Mouse (Mus musculus) hindbrain, embryonic 13.5 days (tissue): ENCODE results near the gene Galnt10. TPM values are rescaled to one million over a fixed set of nuclear protein-coding genes. Genes with fewer than 3 reads are reported as not detected.
"Not testable (repeated sequence)": the region's sequence is repeated elsewhere in the genome, so short reads cannot be mapped to it uniquely, and the experiment has no call there.

Source experiments
- ATAC-seq: fragments of 200-750 bp; cut with Nextera tagmentation; 2 replicates; pipeline ENCODE4 v1.8.0; 2017; ENCODE audit warnings: moderate TSS enrichment; ENCODE audit not compliant: low FRiP score
- H3K27ac ChIP-seq: fragments of 300-500 bp; sonication (generic); 2 replicates; pipeline ENCODE4 v1.5.1; 2015; ENCODE audit warnings: inconsistent platforms, mild to moderate bottlenecking, moderate library complexity
- H3K27me3 ChIP-seq: fragments of 300-500 bp; sonication (generic); 2 replicates; pipeline ENCODE4 v1.6.1; 2015; ENCODE audit warnings: mild to moderate bottlenecking, inconsistent platforms
- H3K36me3 ChIP-seq: fragments of 300-500 bp; sonication (generic); 2 replicates; pipeline ENCODE4 v1.6.1; 2015; ENCODE audit warnings: mild to moderate bottlenecking, inconsistent platforms
- H3K4me1 ChIP-seq: fragments of 300-500 bp; sonication (generic); replicated peaks from 2 replicates; pipeline ENCODE4 v1.6.1; 2015; ENCODE audit warnings: inconsistent platforms
- H3K4me2 ChIP-seq: fragments of 300-500 bp; sonication (generic); 2 replicates; pipeline ENCODE4 v1.6.1; 2015; ENCODE audit warnings: inconsistent platforms, mild to moderate bottlenecking, moderate library complexity
- H3K4me3 ChIP-seq: fragments of 300-500 bp; sonication (generic); 2 replicates; pipeline ENCODE4 v1.5.1; 2015; ENCODE audit warnings: mild to moderate bottlenecking, inconsistent platforms
- H3K9ac ChIP-seq: fragments of 300-500 bp; sonication (generic); 2 replicates; pipeline ENCODE4 v1.6.1; 2015; ENCODE audit warnings: mild to moderate bottlenecking, inconsistent platforms
- H3K9me3 ChIP-seq: fragments of 300-500 bp; sonication (generic); 2 replicates; pipeline ENCODE4 v1.6.1; 2016; ENCODE audit warnings: inconsistent platforms
- WGBS: fragments of 180-500 bp; shearing (Covaris S2); methylation state at CpG from one replicate; pipeline ENCODE4 v1.1.7; 2015; 5-methylcytosine and 5-hydroxymethylcytosine counted together
- polyA plus RNA-seq: library from polyadenylated mRNA; unstranded; fragments of >200 nt; fragmentation: Nextera tagmentation; extraction: Ambion mirVana; gene quantifications from 2 replicates; pipeline ENCODE4 v1.2.1, GENCODE M21; 2015

Galnt10 gene
- polyA plus RNA-seq, 1 experiment from 2014 or later: 12.1 TPM

- ATAC-seq: no peak
- H3K27me3 ChIP-seq: no peaks in the 10 kb centered on the region
- H3K36me3 ChIP-seq: peaks cover 66% of the 10 kb centered on the region
- 95% methylated on average over 17 of the region's 17 CpGs for WGBS
- no peak overlapping the region for H3K4me2 ChIP-seq
- H3K27ac ChIP-seq: no peak overlapping the region
- H3K9ac ChIP-seq: no peak overlapping the region
- no peak overlapping the region for H3K4me3 ChIP-seq
- H3K9me3 ChIP-seq: no peaks in the 10 kb centered on the region
- H3K4me1 ChIP-seq: peaks cover 12% of the 10 kb centered on the region
These were observed 163.9 kb downstream of the Galnt10 start for GRCm38 (mm10) chr11:57809017-57809731.

GRCm38 (mm10) chr11:57809732-57810098 is 164.5 kb downstream of the Galnt10 start:
- H3K36me3 ChIP-seq: peaks cover 66% of the 10 kb centered on the region

GRCm38 (mm10) chr11:57811006-57811405 is 165.8 kb downstream of the Galnt10 start:
- no peak for ATAC-seq
- Histone ChIP-seq H3K4me1 (peaks cover 4% of the 10 kb centered on the region; the same call in 1 of the 2 replicates), H3K4me3 (no peak overlapping the region), H3K9ac (no peak overlapping the region), H3K4me2 (no peak overlapping the region), H3K9me3 (no peaks in the 10 kb centered on the region), H3K36me3 (peaks cover 66% of the 10 kb centered on the region), H3K27ac (no peak overlapping the region), H3K27me3 (no peaks in the 10 kb centered on the region)
- WGBS: 91% methylated on average over 7 of the region's 7 CpGs

More at GRCm38 (mm10) chr11:57809732-57810098, 164.5 kb downstream of the Galnt10 start:
- Histone ChIP-seq H3K27ac (no peak overlapping the region), H3K4me3 (no peak overlapping the region), H3K4me2 (no peak overlapping the region), H3K9me3 (no peaks in the 10 kb centered on the region), H3K9ac (no peak overlapping the region), H3K27me3 (no peaks in the 10 kb centered on the region), H3K4me1 (peaks cover 12% of the 10 kb centered on the region)
- ATAC-seq: no peak
- 95% methylated on average over 8 of the region's 8 CpGs for WGBS

DNA sequence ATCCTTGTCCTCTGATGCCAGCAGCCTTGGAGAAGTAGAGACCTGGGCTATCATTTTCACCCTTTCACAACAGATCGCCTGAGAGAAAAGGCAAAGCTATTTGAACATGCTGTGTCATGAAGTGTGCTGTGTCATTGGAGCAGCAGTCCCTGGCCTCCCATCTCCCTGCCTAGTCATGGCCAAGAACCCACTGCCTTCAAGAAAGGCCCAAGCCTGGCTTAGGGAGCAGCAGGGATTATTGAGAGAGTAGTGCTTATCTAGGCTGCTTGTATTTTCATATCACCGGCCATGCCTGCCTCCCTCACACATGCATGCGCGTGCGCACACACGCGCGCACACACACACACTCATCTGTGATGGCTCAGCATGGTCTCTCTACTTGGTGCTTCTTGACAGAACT is 167.0 kb downstream of the Galnt10 start:
- no peak for ATAC-seq
- Histone ChIP-seq H3K9ac (no peak overlapping the region), H3K4me2 (no peak overlapping the region), H3K4me1 (no peaks in the 10 kb centered on the region), H3K27me3 (no peaks in the 10 kb centered on the region), H3K4me3 (no peak overlapping the region), H3K36me3 (peaks cover 57% of the 10 kb centered on the region), H3K9me3 (no peaks in the 10 kb centered on the region), H3K27ac (no peak overlapping the region)
- WGBS: 96% methylated on average over 8 of the region's 8 CpGs

GRCm38 (mm10) chr11:57813641-57814040 is 168.4 kb downstream of the Galnt10 start:
- Histone ChIP-seq H3K4me1 (no peaks in the 10 kb centered on the region), H3K4me2 (no peak overlapping the region), H3K4me3 (no peak overlapping the region), H3K9ac (no peak overlapping the region), H3K27me3 (no peaks in the 10 kb centered on the region), H3K36me3 (peaks cover 45% of the 10 kb centered on the region), H3K27ac (no peak overlapping the region), H3K9me3 (no peaks in the 10 kb centered on the region)
- ATAC-seq: no peak
- 88% methylated on average over 3 of the region's 3 CpGs for WGBS

GRCm38 (mm10) chr11:57818189-57818588 is 172.9 kb downstream of the Galnt10 start:
- H3K27ac ChIP-seq: no peak overlapping the region
- H3K36me3 ChIP-seq: 0 out of 2 replicates have a peak, but pooled peaks cover 3% of the 10 kb centered on the region
- no peak overlapping the region for H3K4me2 ChIP-seq
- ATAC-seq: no peak
- H3K4me1 ChIP-seq: no peaks in the 10 kb centered on the region
- no peaks in the 10 kb centered on the region for H3K27me3 ChIP-seq
- no peaks in the 10 kb centered on the region for H3K9me3 ChIP-seq
- no peak overlapping the region for H3K4me3 ChIP-seq
- no peak overlapping the region for H3K9ac ChIP-seq
- 84% methylated on average over 4 of the region's 4 CpGs for WGBS

DNA sequence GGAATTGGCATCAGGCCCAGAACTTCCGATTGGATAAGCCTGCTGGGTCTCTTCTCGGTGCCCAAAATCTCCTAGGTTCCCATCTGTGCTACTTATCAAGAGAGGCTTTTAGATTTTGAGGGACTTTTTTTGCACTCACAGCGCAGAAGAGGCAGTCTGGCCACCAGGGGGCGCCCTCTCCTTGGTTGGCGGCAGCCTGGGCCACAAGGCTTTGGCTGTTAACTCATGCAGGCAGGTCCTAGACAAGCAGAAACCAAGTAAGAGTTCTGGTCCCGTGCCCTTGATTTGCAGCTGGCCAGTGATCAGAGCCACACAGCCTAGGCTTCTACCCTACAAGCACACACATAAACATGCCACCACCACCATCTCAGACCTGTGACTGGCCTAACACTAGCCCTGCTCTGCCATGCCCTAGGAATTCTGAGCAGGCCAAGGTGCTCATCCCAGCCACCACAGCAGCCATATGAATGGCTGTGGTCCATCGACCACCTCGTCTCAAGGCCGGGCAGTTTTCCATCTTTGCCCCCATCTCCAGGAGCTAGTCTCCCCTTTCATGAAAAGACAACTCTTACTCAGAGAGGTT is 174.8 kb downstream of the Galnt10 start:
- Histone ChIP-seq H3K9me3 (no peaks in the 10 kb centered on the region), H3K27ac (no peak overlapping the region), H3K4me3 (no peak overlapping the region), H3K36me3 (no peaks in the 10 kb centered on the region), H3K27me3 (peaks cover 17% of the 10 kb centered on the region), H3K9ac (no peak overlapping the region), H3K4me2 (no peak overlapping the region), H3K4me1 (no peaks in the 10 kb centered on the region)
- no peak for ATAC-seq
- 31% methylated on average over 9 of the region's 9 CpGs for whole genome bisulfite sequencing

- not testable (repeated sequence) for H3K4me2 ChIP-seq, H3K27ac ChIP-seq, H3K9me3 ChIP-seq, ATAC-seq, H3K9ac ChIP-seq, H3K4me3 ChIP-seq, H3K4me1 ChIP-seq, H3K36me3 ChIP-seq
- 82% methylated on average over 2 of the region's 2 CpGs for WGBS
- peaks cover 48% of the 10 kb centered on the region for H3K27me3 ChIP-seq
These were observed 177.9 kb downstream of the Galnt10 start for GRCm38 (mm10) chr11:57823159-57823558.

GRCm38 (mm10) chr11:57823714-57824113 is 178.5 kb downstream of the Galnt10 start:
- H3K4me3 ChIP-seq: no peak overlapping the region

DNA sequence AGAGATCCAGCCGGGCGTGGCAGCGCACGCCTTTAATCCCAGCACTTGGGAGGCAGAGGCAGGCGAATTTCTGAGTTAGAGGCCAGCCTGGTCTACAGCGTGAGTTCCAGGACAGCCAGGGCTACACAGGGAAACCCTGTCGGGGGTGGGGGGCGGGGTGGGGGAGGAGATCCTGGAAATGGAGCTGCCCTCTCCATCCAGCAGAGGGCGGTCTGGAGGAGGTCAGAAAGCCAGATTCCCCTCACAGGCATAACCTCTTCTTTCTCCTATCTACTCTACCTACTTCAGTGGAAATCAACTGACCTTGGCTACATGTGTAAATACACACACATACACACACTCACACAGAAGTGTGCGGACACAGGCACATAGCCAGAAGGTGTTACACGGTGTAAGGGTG is 180.0 kb downstream of the Galnt10 start:
- 35% methylated on average over 11 of the region's 11 CpGs for WGBS
- peaks cover 69% of the 10 kb centered on the region for H3K27me3 ChIP-seq

More at GRCm38 (mm10) chr11:57823714-57824113, 178.5 kb downstream of the Galnt10 start:
- Histone ChIP-seq H3K36me3 (no peaks in the 10 kb centered on the region), H3K4me2 (no peak overlapping the region), H3K9me3 (no peaks in the 10 kb centered on the region), H3K27me3 (peaks cover 53% of the 10 kb centered on the region), H3K9ac (no peak overlapping the region), H3K27ac (no peak overlapping the region), H3K4me1 (peaks cover 8% of the 10 kb centered on the region)
- ATAC-seq: no peak
- WGBS: 71% methylated on average over 7 of the region's 7 CpGs

DNA sequence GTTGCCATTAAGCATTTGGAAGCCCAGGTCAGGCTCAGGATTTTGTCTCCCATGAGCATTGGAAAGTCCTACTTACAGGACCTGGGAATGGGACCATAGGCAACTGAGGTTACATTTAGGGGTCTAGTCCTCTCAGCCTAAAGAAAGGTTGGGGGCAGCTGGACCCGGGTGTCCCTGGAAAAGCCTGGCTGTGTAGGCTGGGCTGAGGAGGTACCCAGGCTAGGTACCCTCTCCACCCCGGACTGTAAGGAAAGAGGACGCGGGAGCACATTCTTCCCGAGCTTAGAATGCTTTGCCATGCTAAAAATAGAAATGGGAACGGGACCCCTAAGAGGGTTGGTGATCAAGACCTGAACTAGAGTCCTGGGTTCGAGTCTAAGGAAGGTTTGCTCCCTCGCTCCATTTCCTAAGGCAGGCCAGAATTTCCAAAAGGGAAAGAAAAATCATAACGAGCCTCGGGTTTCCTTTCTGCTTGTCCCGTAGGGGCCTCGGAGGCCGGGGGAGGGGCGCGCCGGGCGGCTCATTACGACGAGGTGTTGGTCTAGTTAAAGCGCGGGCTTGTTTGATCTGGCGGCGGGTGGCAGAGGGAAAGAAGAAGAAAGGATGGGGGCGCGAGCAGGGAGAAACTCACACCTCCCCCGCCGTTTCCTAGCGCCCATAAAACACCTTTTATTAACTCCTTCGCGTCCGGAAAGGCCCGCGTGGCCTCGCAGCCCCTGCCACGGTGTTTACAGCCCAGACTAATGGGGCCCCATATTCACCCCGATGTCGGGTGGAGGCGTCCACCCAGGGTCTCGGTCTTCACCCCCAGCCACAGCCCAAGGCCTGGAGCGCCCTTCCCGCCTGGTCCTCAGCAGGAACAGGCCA is 182.0 kb downstream of the Galnt10 start:
- Histone ChIP-seq H3K4me3 (peak overlapping the region; percentile 22), H3K9me3 (no peaks in the 10 kb centered on the region), H3K27me3 (peaks cover 89% of the 10 kb centered on the region), H3K4me1 (peaks cover 15% of the 10 kb centered on the region), H3K9ac (0 out of 2 replicates have a peak overlapping the region, but pooled peaks have one; percentile 24), H3K27ac (no peak overlapping the region), H3K4me2 (peak overlapping the region; percentile 44), H3K36me3 (no peaks in the 10 kb centered on the region)
- WGBS: under 1% methylated on average over 41 of the region's 41 CpGs
- no peak for ATAC-seq

More for the DNA sequence above, 180.0 kb downstream of the Galnt10 start:
- H3K36me3 ChIP-seq, H3K27ac ChIP-seq, H3K4me3 ChIP-seq, H3K9me3 ChIP-seq, H3K9ac ChIP-seq, H3K4me2 ChIP-seq, ATAC-seq: not testable (repeated sequence)
- peaks cover 15% of the 10 kb centered on the region for H3K4me1 ChIP-seq

DNA sequence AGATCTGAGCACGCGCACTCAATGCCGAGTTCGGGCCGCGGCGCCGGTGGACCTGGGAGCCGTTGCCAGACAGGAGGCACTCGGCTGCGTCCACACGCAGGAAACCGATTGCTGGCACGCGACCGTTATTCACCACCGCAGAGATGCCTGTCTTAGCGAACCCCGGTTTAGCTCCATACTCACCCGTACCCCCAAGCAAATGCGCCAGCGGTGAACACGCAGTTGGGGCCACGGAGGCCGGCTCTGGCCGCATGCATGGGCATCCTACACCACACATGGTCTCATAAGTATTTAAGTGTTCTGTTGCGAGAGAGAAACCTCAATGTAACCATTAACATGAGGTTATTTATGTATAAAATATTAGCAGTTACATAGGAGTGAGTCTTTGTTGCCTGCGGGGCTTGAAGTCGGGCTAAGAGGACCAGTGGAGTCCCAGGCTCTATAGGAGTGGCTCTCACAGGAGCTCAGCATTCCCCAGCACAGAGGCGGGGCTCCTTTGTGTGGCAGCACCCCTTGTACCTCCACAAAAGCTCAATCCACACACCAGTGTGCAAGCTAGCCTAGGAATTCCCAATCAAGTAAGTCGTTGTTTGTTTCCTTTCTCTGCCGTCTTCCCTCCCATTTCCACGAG is 182.8 kb downstream of the Galnt10 start:
- H3K36me3 ChIP-seq: no peaks in the 10 kb centered on the region
- WGBS: under 1% methylated on average over 33 of the region's 33 CpGs
- H3K4me2 ChIP-seq: peak overlapping the region; percentile 44
- H3K9ac ChIP-seq: no peak overlapping the region
- ATAC-seq: no peak
- H3K4me1 ChIP-seq: peaks cover 15% of the 10 kb centered on the region
- peak overlapping the region; percentile 22 for H3K4me3 ChIP-seq
- no peak overlapping the region for H3K27ac ChIP-seq
- H3K27me3 ChIP-seq: peaks cover 97% of the 10 kb centered on the region
- no peaks in the 10 kb centered on the region for H3K9me3 ChIP-seq
